Mouse (Mus musculus) megakaryocyte, embryonic 14.5 days (primary cell): ENCODE results near the gene Mpv17.

Experiments
- FLI1 ChIP-seq: IDR thresholded peaks from 2 replicates; pipeline ENCODE4 v1.6.1; 2012; ENCODE audit warnings: low read length, inconsistent platforms, mixed read lengths
- GATA1 ChIP-seq: IDR thresholded peaks from 3 replicates; pipeline ENCODE4 v1.6.1; 2012; ENCODE audit warnings: mixed read lengths, low read length, inconsistent platforms, borderline replicate concordance

GRCm38 (mm10) chr5:31199893-31200292 lies 45.8 kb upstream of the Mpv17 start:
- TF ChIP-seq GATA1, result no peak
- no peak for TF ChIP-seq FLI1
